Mouse (Mus musculus) olfactory bulb, adult 2 months (tissue): ENCODE measurements at regions not wholly inside any gene's neighbourhood (a gene's known extent, or its start where the extent isn't known, plus 50 kb on each side); places are given as distances from the start of the nearest gene placed in this dataset.

Experiments
- H3K27ac ChIP-seq: fragments of 200-500 bp; 2 replicates; pipeline ENCODE4 v1.5.1; 2012; ENCODE audit warnings: low read depth, low read length; ENCODE audit not compliant: insufficient read depth
- H3K4me1 ChIP-seq: fragments of 200-500 bp; 2 replicates; pipeline ENCODE4 v1.6.1; 2012; ENCODE audit warnings: low read length; ENCODE audit not compliant: control insufficient read depth, insufficient read depth
- H3K4me3 ChIP-seq: fragments of 200-500 bp; 2 replicates; pipeline ENCODE4 v1.5.1; 2012; ENCODE audit warnings: mild to moderate bottlenecking, low read depth, low read length, moderate library complexity; ENCODE audit not compliant: insufficient read depth
- CTCF ChIP-seq: fragments of 200-500 bp; IDR thresholded peaks from 2 replicates; pipeline ENCODE4 v1.5.1; 2012; ENCODE audit warnings: low read depth, mild to moderate bottlenecking, low read length, moderate library complexity; ENCODE audit not compliant: insufficient read depth
- POLR2A ChIP-seq: fragments of 200-500 bp; IDR thresholded peaks from 2 replicates; pipeline ENCODE4 v1.6.1; 2012; ENCODE audit warnings: mild to moderate bottlenecking, low read depth, low read length, moderate library complexity; ENCODE audit not compliant: insufficient read depth
- WGBS: fragments of 180-500 bp; shearing (Covaris S2); methylation state at CpG from one replicate; pipeline ENCODE4 v1.1.7; 2018; 5-methylcytosine and 5-hydroxymethylcytosine counted together

- TF ChIP-seq CTCF = no peak
- no peak for TF ChIP-seq POLR2A
- 80% methylated on average over 12 of the region's 12 CpGs for WGBS
Observed at GRCm38 (mm10) chr7:136707200-136708003, 187.0 kb upstream of the Mgmt start.

GRCm38 (mm10) chr7:136708004-136708435 lies 186.4 kb upstream of the Mgmt start:
- Histone ChIP-seq H3K4me1 (no peaks in the 10 kb centered on the region), H3K27ac (no peak overlapping the region), H3K4me3 (no peak overlapping the region)
- 78% methylated on average over 5 of the region's 5 CpGs for WGBS
- TF ChIP-seq CTCF (no peak), POLR2A (no peak)

More at GRCm38 (mm10) chr7:136707200-136708003, 187.0 kb upstream of the Mgmt start:
- no peaks in the 10 kb centered on the region for H3K4me1 ChIP-seq
- H3K4me3 ChIP-seq = no peak overlapping the region
- no peak overlapping the region for H3K27ac ChIP-seq

GRCm38 (mm10) chr7:136710653-136711052 lies 183.8 kb upstream of the Mgmt start:
- Histone ChIP-seq H3K4me3 (no peak overlapping the region), H3K27ac (no peak overlapping the region), H3K4me1 (no peaks in the 10 kb centered on the region)
- TF ChIP-seq POLR2A = no peak
- TF ChIP-seq CTCF = no peak
- WGBS = 94% methylated on average over 3 of the region's 3 CpGs

GRCm38 (mm10) chr7:136712962-136713640 lies 181.3 kb upstream of the Mgmt start:
- H3K27ac ChIP-seq = no peak overlapping the region
- 66% methylated on average over 16 of the region's 16 CpGs for WGBS
- no peaks in the 10 kb centered on the region for H3K4me1 ChIP-seq
- H3K4me3 ChIP-seq = no peak overlapping the region
- TF ChIP-seq POLR2A (no peak), CTCF (no peak)

GRCm38 (mm10) chr7:136727628-136728402 lies 166.6 kb upstream of the Mgmt start:
- Histone ChIP-seq H3K4me1 (peaks cover 6% of the 10 kb centered on the region; the same call in 1 of the 2 replicates), H3K27ac (no peak overlapping the region), H3K4me3 (no peak overlapping the region)
- TF ChIP-seq POLR2A (no peak), CTCF (no peak)
- 91% methylated on average over 1 of the region's 1 CpGs for WGBS

GRCm38 (mm10) chr7:136742171-136742570 lies 152.2 kb upstream of the Mgmt start:
- no peak overlapping the region for H3K27ac ChIP-seq
- TF ChIP-seq POLR2A (no peak), CTCF (no peak)
- WGBS = 78% methylated on average over 2 of the region's 2 CpGs
- no peaks in the 10 kb centered on the region for H3K4me1 ChIP-seq
- H3K4me3 ChIP-seq = no peak overlapping the region

- no peaks in the 10 kb centered on the region for H3K4me1 ChIP-seq
- 93% methylated on average over 8 of the region's 8 CpGs for WGBS
- TF ChIP-seq CTCF (no peak), POLR2A (no peak)
- H3K27ac ChIP-seq = no peak overlapping the region
- H3K4me3 ChIP-seq = no peak overlapping the region
Observed at GRCm38 (mm10) chr7:136745412-136745811, 149.0 kb upstream of the Mgmt start.

- no peak overlapping the region for H3K4me3 ChIP-seq
- 94% methylated on average over 4 of the region's 4 CpGs for WGBS
Observed at GRCm38 (mm10) chr7:136751477-136751876, 142.9 kb upstream of the Mgmt start.

GRCm38 (mm10) chr7:136754821-136755220 lies 139.6 kb upstream of the Mgmt start:
- Histone ChIP-seq H3K4me1 (peaks cover 4% of the 10 kb centered on the region; the same call in 1 of the 2 replicates), H3K4me3 (no peak overlapping the region), H3K27ac (no peak overlapping the region)
- TF ChIP-seq CTCF = no peak
- no peak for TF ChIP-seq POLR2A
- 52% methylated on average over 6 of the region's 6 CpGs for WGBS

More at GRCm38 (mm10) chr7:136751477-136751876, 142.9 kb upstream of the Mgmt start:
- Histone ChIP-seq H3K27ac (no peak overlapping the region), H3K4me1 (peaks cover 4% of the 10 kb centered on the region; the same call in 1 of the 2 replicates)
- TF ChIP-seq POLR2A (no peak), CTCF (no peak)
